ENCODE assay signal across 25 mouse cellular contexts in the genomic region with DNA sequence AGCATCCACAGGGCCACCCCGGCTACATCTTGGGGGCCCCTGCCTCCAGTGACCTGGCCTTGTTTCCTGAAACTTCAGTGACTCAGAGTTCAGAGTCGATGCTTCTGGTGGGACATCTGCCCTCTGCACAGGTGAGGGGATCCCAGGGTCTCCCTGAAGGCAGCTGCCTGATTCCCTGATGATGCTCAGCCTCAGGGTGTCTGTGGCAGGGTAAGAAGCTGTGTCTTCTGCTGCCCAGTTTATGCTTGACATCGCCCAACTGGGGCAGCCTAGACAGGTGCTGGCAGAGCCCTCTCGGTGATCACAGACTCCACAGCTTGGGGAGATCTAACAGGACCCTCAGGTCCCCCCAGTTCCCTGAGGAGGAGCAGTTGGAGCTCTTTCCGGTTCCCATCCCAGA. TPM values are rescaled to one million over a fixed set of nuclear protein-coding genes. Genes with fewer than 3 reads are reported as not detected.
A peak's percentile ranks its signal among the peaks of the same experiment; 100 is the strongest.
DNase-seq lines count a peak whose midpoint lies in the region; ATAC-seq and TF ChIP-seq lines count a peak whose summit lies in the region.
"Had no signal": no experiment of that assay in that cellular context is flagged by ENCODE, and none has a peak within 500 bp of the region (broad histone marks: within the 10 kb centered on the region; RNA-seq: fewer than 3 reads in every experiment).

No protein-coding gene starts in this region.

- 85% methylated on average over 5 of the region's 5 CpGs for WGBS in liver, embryonic 14.5 days (ENCODE audit: insufficient replicate concordance)
- 93% methylated on average over 5 of the region's 5 CpGs for WGBS in neural tube, embryonic 15.5 days
- WGBS in forebrain, embryonic 11.5 days = 89% methylated on average over 5 of the region's 5 CpGs

- H3K27me3 ChIP-seq in liver, embryonic 14.5 days (ENCODE audit: control insufficient read depth, insufficient read depth, low read length) = peaks cover 2% of the 10 kb centered on the region; the same call in 1 of the 2 replicates
- H3K27me3 ChIP-seq in neural tube, embryonic 15.5 days (replicated peaks) = no peaks in the 10 kb centered on the region
- no peaks in the 10 kb centered on the region for H3K27me3 ChIP-seq in forebrain, embryonic 11.5 days (ENCODE audit: control insufficient read depth, insufficient read depth, low read length)
- H3K27me3 ChIP-seq: forebrain, embryonic 13.5 days; hindbrain, embryonic 15.5 days had no signal

- no peak overlapping the region for H3K4me2 ChIP-seq in liver, embryonic 14.5 days (ENCODE audit: low read depth)
- H3K4me2 ChIP-seq in neural tube, embryonic 15.5 days = no peak overlapping the region
- H3K4me2 ChIP-seq in forebrain, embryonic 11.5 days (ENCODE audit: low read depth, low read length, severe bottlenecking) = no peak overlapping the region
- H3K4me2 ChIP-seq: forebrain, embryonic 13.5 days; heart, embryonic 12.5 days; hindbrain, embryonic 15.5 days; liver, embryonic 15.5 days had no signal

- no peak overlapping the region for H3K9ac ChIP-seq in liver, embryonic 14.5 days (replicated peaks)
- no peak overlapping the region for H3K9ac ChIP-seq in neural tube, embryonic 15.5 days (replicated peaks)
- H3K9ac ChIP-seq in forebrain, embryonic 11.5 days (ENCODE audit: low read length) = no peak overlapping the region
- H3K9ac ChIP-seq: forebrain, embryonic 13.5 days; heart, embryonic 12.5 days; hindbrain, embryonic 15.5 days; liver, embryonic 15.5 days had no signal

- peak; percentile 16; the same call in 1 of the 2 replicates for ATAC-seq in liver, embryonic 14.5 days (ENCODE audit: insufficient read depth)
- ATAC-seq in neural tube, embryonic 15.5 days (ENCODE audit: low FRiP score) = 0 out of 2 replicates have a peak, but pooled peaks have one; percentile 14
- no peak for ATAC-seq in forebrain, embryonic 11.5 days (replicated peaks; ENCODE audit: low FRiP score)
- ATAC-seq: forebrain, embryonic 13.5 days had no signal

- H3K36me3 ChIP-seq in liver, embryonic 14.5 days (replicated peaks; ENCODE audit: control insufficient read depth, insufficient read depth, low read depth) = peaks cover 2% of the 10 kb centered on the region
- no peaks in the 10 kb centered on the region for H3K36me3 ChIP-seq in neural tube, embryonic 15.5 days
- no peaks in the 10 kb centered on the region for H3K36me3 ChIP-seq in forebrain, embryonic 11.5 days (ENCODE audit: control insufficient read depth, insufficient read depth, low read length)
- H3K36me3 ChIP-seq: hindbrain, embryonic 15.5 days had no signal

- TF ChIP-seq CTCF in liver, embryonic 14.5 days (IDR thresholded peaks at IDR 0.05; ENCODE audit: low read depth) = no peak

- H3K4me3 ChIP-seq in liver, embryonic 14.5 days (ENCODE audit: insufficient read depth in 1 of 2, low read depth in 2 of 2, low read length in 2 of 2) = no peak overlapping the region
- no peak overlapping the region for H3K4me3 ChIP-seq in neural tube, embryonic 15.5 days (replicated peaks)
- no peak overlapping the region for H3K4me3 ChIP-seq in forebrain, embryonic 11.5 days (ENCODE audit: low read depth, low read length)
- H3K4me3 ChIP-seq: forebrain, embryonic 13.5 days; heart, embryonic 12.5 days; hindbrain, embryonic 15.5 days; liver, embryonic 15.5 days; megakaryocyte, embryonic 14.5 days had no signal

- H3K27ac ChIP-seq in liver, embryonic 14.5 days = no peak overlapping the region
- no peak overlapping the region for H3K27ac ChIP-seq in neural tube, embryonic 15.5 days (replicated peaks)
- H3K27ac ChIP-seq in forebrain, embryonic 11.5 days (ENCODE audit: low read depth, low read length) = no peak overlapping the region
- H3K27ac ChIP-seq: forebrain, embryonic 13.5 days; hindbrain, embryonic 15.5 days; liver, embryonic 15.5 days had no signal

- H3K4me1 ChIP-seq in liver, embryonic 14.5 days (replicated peaks; ENCODE audit: control insufficient read depth in 2 of 2, insufficient read depth in 2 of 2, low read length in 1 of 2) = peaks cover 7 to 10% of the 10 kb centered on the region in 2 experiments
- no peaks in the 10 kb centered on the region; the same call in 1 of the 2 replicates for H3K4me1 ChIP-seq in neural tube, embryonic 15.5 days
- no peaks in the 10 kb centered on the region for H3K4me1 ChIP-seq in forebrain, embryonic 11.5 days (replicated peaks; ENCODE audit: control insufficient read depth, insufficient read depth, low read length)
- H3K4me1 ChIP-seq: forebrain, embryonic 13.5 days; heart, embryonic 12.5 days; hindbrain, embryonic 15.5 days had no signal

- H3K9me3 ChIP-seq in liver, embryonic 14.5 days (ENCODE audit: control insufficient read depth, low read length) = no peaks in the 10 kb centered on the region
- no peaks in the 10 kb centered on the region for H3K9me3 ChIP-seq in neural tube, embryonic 15.5 days (replicated peaks)
- no peaks in the 10 kb centered on the region for H3K9me3 ChIP-seq in forebrain, embryonic 11.5 days (ENCODE audit: control insufficient read depth, low read length)
- H3K9me3 ChIP-seq: forebrain, embryonic 13.5 days; heart, embryonic 12.5 days; hindbrain, embryonic 15.5 days; liver, embryonic 15.5 days; megakaryocyte, embryonic 14.5 days had no signal

- TF ChIP-seq EP300 in liver, embryonic 14.5 days (IDR thresholded peaks at IDR 0.05; ENCODE audit: low read depth) = no peak

- no peak for DNase-seq in liver, embryonic 14.5 days (ENCODE audit: low read depth in 3 of 3, low spot score in 3 of 3)
- DNase-seq in liver = no peak
- DNase-seq in CD8-positive naive resting alpha-beta T cell, adult 2 months (ENCODE audit: low read depth in 2 of 2, low spot score in 2 of 2) = peak; percentile 32 to 40
- peak; percentile 61 for DNase-seq in induced T-regulatory cell, adult 2 months (ENCODE audit: low read depth)
- DNase-seq in adrenal gland, adult 18-20 months (ENCODE audit: low spot score in 2 of 2) = no peak
- no peak for DNase-seq in forebrain, embryonic 11.5 days (ENCODE audit: low spot score)
- DNase-seq: adrenal gland, postnatal 10 days; cerebellum, postnatal 10 days; gastrocnemius, postnatal 36 days; kidney, adult 2 months; kidney, postnatal 36 days; lung, postnatal 10 days; right cerebral cortex, postnatal 14 days had no signal

RNA-seq across cellular contexts. Expression of a gene that starts 9.1 kb away (rescaled TPM):
- polyA plus RNA-seq in liver, embryonic 14.5 days (2012; rRNA removed) = 15.4 and 15.5 TPM in 2 replicates
- polyA plus RNA-seq in liver, embryonic 14.5 days (2014; fragmentation: Nextera tagmentation; extraction: Ambion mirVana) = 21.6 and 25.9 TPM in 2 replicates
- 131 and 143 TPM in 2 replicates for polyA plus RNA-seq in neural tube, embryonic 15.5 days (2015; fragmentation: Nextera tagmentation; extraction: Ambion mirVana)
- total RNA-seq in adrenal gland, adult 18-20 months (2021) = 10 to 100 TPM; 44.5 to 47.6 TPM
- 104 TPM in 2 replicates for polyA plus RNA-seq in forebrain, embryonic 11.5 days (2014; fragmentation: Nextera tagmentation; extraction: Ambion mirVana)

RNA-seq across cellular contexts. Expression of a gene that starts 19.7 kb away (rescaled TPM):
- polyA plus RNA-seq in liver, embryonic 14.5 days (2012; rRNA removed) = 0.01 TPM in 2 replicates
- polyA plus RNA-seq in liver, embryonic 14.5 days (2014; fragmentation: Nextera tagmentation; extraction: Ambion mirVana) = not detected in 2 replicates
- 3.6 and 4.2 TPM in 2 replicates for polyA plus RNA-seq in neural tube, embryonic 15.5 days (2015; fragmentation: Nextera tagmentation; extraction: Ambion mirVana)
- total RNA-seq in adrenal gland, adult 18-20 months (2021) = under 1 TPM in 1 of 2 experiments, not detected in 1; 0.29 TPM
- 0.39 and 0.41 TPM in 2 replicates for polyA plus RNA-seq in forebrain, embryonic 11.5 days (2014; fragmentation: Nextera tagmentation; extraction: Ambion mirVana)
- total RNA-seq: gastrocnemius, postnatal 36 days had no signal
- polyA plus RNA-seq: heart, embryonic 12.5 days had no signal

RNA-seq across cellular contexts. Expression of a gene that starts 33.1 kb away (rescaled TPM):
- not detected in 2 replicates for polyA plus RNA-seq in liver, embryonic 14.5 days (2012; rRNA removed)
- not detected in 2 replicates for polyA plus RNA-seq in liver, embryonic 14.5 days (2014; fragmentation: Nextera tagmentation; extraction: Ambion mirVana)
- polyA plus RNA-seq in neural tube, embryonic 15.5 days (2015; fragmentation: Nextera tagmentation; extraction: Ambion mirVana) = not detected in 2 replicates
- not detected for total RNA-seq in adrenal gland, adult 18-20 months (2021)
- polyA plus RNA-seq in forebrain, embryonic 11.5 days (2014; fragmentation: Nextera tagmentation; extraction: Ambion mirVana) = not detected in 2 replicates
- total RNA-seq: adrenal gland, postnatal 10 days; CH12.LX; gastrocnemius, postnatal 36 days; heart, postnatal 25 days; layer of hippocampus, postnatal 14 days; left cerebral cortex, postnatal 14 days had no signal
- polyA plus RNA-seq: forebrain, embryonic 13.5 days; heart, embryonic 12.5 days; hindbrain, embryonic 15.5 days; liver, embryonic 15.5 days; spleen, adult 2 months; stomach, embryonic 16.5 days had no signal

RNA-seq across cellular contexts. Expression of a gene that starts 38.3 kb away (rescaled TPM):
- polyA plus RNA-seq in liver, embryonic 14.5 days (2012; rRNA removed) = 7.3 and 10.0 TPM in 2 replicates
- 4.8 and 5.2 TPM in 2 replicates for polyA plus RNA-seq in liver, embryonic 14.5 days (2014; fragmentation: Nextera tagmentation; extraction: Ambion mirVana)
- 8.0 and 9.5 TPM in 2 replicates for polyA plus RNA-seq in neural tube, embryonic 15.5 days (2015; fragmentation: Nextera tagmentation; extraction: Ambion mirVana)
- total RNA-seq in adrenal gland, adult 18-20 months (2021) = 10 to 100 TPM; 32.3 to 33.3 TPM
- polyA plus RNA-seq in forebrain, embryonic 11.5 days (2014; fragmentation: Nextera tagmentation; extraction: Ambion mirVana) = 8.8 and 9.9 TPM in 2 replicates

RNA-seq across cellular contexts. Expression of a gene that starts 56.8 kb away (rescaled TPM):
- polyA plus RNA-seq in liver, embryonic 14.5 days (2012; rRNA removed) = 5.2 and 5.5 TPM in 2 replicates
- 3.8 and 5.4 TPM in 2 replicates for polyA plus RNA-seq in liver, embryonic 14.5 days (2014; fragmentation: Nextera tagmentation; extraction: Ambion mirVana)
- 13.1 and 15.9 TPM in 2 replicates for polyA plus RNA-seq in neural tube, embryonic 15.5 days (2015; fragmentation: Nextera tagmentation; extraction: Ambion mirVana)
- 10 to 100 TPM; 34.3 to 37.3 TPM for total RNA-seq in adrenal gland, adult 18-20 months (2021)
- polyA plus RNA-seq in forebrain, embryonic 11.5 days (2014; fragmentation: Nextera tagmentation; extraction: Ambion mirVana) = 20.6 and 23.5 TPM in 2 replicates

Comparison
In these comparisons a context has a peak if more than half of its experiments do, and no peak if none do; other contexts are left out.
1. DNase-seq: peak in CD8-positive naive resting alpha-beta T cell, adult 2 months (2 of 2) and induced T-regulatory cell, adult 2 months (single experiment); none in liver, embryonic 14.5 days (0 of 3), liver (single experiment), adrenal gland, adult 18-20 months (0 of 2) and forebrain, embryonic 11.5 days (single experiment).